Mouse (Mus musculus): Measurements from ENCODE around the gene Cdc42.
A peak's percentile ranks its signal among the peaks of the same experiment; 100 is the strongest.

Gene Cdc42

DNA sequence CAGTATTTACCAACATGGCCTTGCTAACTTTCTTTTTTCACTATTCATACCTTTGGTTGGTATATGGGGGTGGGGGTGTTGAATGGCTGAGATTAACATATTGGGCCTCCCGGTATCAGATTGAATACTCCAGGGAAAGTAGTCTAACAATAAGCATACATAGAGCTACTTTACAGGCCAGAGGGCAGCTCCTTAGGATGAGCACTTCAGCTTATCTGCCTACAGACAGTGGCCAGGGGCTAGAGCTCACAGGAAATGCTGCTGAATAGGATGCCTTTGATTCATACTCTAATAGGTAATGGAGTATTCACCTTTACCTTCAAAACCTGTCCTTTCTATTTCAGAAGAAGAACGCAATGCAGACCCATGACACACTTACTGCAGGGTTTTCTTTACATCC is 42.5 kb downstream of the Cdc42 start:
- no peak for DNase-seq (ENCODE audit: low spot score)

DNA sequence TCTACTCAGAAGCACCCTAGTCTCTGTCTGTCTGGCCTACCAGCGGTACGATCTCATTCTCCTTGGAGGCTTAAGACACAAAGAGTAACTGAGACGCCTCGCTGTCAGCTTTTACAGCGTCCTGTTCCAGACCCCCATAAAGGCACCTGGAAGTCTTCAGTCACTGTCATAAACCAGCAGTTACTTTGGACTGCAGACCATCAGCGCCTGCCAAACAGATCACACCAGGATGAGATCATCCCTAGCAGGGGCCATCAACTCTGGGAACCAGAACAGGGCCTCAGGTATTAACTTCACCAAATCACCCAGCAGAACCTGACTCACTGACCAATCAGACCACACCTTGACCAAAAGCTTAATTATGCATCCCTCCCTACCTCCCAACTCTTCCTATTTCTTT is 43.0 kb downstream of the Cdc42 start:
- no peak for DNase-seq (ENCODE audit: low spot score)

DNA sequence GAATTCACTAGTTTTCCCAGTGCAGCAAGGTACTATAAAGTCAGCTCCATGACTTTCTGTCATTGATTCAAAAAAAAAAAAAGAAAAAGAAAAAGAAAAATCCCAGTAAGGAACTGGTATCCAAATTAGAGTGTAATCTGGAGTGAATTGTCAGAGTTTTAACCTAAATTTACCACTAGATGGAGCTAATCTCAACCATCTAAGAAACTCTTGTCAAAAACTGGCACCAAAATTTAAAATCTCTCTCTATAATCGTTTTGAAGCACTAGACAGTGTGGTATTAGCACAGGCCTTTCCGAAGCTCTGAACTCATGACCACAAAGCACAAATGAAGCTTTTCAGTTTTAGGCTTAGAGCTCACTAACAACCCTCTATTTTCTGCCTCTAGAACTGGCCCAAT is 44.0 kb downstream of the Cdc42 start:
- DNase-seq (ENCODE audit: low spot score) = no peak

DNA sequence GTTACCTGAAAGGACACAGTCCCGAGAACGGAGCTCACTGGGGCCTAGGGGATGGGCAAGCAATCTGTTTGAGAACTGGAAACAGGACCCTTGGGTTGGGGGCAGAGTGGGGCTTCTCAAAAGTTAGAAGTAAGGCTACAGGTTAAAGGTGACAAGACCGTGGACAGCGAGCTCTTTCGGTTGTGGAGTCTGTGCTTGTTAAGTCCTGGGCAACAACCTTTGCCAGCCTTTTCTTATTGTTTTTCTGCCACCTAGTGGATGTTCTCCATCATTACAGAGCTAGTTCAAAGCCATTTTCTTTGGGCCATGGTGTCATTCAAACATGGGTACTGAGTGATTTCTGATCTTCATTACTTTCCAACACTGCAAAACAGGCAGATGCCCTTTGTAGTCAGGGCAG is 49.1 kb downstream of the Cdc42 start:
- no peak for DNase-seq (ENCODE audit: low spot score)

DNA sequence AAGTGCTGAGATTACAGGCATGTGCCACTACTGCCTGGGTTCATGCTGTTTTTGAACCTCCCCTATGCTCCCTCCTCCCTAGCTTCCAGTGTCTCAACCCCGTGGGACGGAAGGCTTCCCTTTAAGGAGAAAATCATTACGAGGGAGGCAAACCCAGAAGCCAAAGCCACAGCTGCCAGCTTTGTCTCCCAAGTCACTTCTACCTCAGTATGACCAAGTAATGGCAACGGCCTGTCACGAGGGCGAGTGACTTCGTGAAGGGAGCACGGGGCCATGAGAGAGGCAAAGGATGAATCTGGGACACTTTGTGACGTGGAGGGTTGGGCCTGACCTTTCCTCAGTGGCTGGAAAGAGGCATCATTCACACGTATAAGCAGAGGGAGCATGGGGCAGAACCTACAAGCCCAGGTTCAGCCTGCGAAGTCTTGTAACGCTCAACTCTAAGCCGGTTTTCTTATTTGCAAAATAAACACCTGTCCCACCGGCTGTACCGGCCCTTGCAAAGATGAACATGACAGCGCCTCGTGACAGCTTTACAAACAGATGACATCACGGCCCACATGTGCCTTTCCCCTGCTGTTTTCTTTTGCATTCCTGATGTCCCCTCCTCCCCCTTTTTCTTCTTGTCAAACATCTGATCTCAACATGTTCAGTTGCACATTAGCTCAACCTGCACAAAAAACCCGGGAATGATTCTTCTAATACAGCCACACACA is 50.4 kb downstream of the Cdc42 start:
- DNase-seq (ENCODE audit: low spot score) = peak; percentile 53

DNA sequence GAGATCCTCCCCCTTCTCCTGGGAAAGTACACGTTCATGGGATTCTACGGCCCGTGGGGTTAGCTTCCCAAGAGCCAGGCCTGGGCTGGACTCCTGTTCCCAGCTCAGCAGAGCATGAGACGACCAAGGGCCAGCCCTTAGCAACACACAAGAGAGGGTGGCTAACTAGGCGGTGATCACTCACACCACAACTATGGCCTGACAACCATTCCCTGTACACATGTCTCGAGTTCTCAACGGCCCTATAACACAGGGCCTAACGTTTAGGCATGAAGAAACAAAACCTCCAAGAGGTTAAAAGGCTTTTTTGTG is 51.0 kb downstream of the Cdc42 start:
- no peak for DNase-seq (ENCODE audit: low spot score)

DNA sequence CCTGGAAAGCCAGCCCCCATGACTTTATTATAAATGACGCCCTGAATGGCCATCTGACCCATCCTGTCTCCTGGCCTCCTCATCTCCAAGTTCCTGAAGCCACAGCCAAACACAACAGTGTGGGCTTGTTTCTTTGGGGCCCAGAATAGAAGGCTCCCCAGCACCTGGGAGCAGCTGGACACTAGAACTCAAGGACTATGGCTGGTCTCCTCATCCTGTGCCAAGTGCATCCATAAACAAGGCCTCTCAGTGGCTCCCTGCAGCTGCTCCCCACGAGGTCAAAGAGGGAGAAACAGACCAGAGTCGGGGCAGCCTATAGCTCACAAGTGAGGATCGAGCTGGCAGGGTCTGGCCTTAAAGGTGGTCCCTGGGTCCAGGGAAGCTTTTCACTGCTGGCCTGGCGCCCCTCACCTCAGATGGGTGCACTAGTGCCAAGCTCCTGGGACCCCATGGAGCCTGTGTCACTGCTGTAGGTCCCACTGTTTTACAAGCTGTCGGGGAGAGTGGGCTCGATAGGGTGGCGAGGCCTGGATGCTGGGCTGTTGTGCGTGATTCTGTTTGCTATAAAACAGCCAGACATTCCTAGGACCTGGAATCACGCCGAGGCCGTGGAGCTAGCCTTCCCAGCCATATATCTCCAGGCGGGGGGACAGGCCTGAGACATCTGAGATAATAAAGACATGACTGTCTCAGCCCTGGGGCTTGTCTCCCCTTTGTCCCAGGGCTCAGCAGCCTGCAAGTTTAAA is 51.5 kb downstream of the Cdc42 start:
- DNase-seq (ENCODE audit: low spot score) = no peak

DNA sequence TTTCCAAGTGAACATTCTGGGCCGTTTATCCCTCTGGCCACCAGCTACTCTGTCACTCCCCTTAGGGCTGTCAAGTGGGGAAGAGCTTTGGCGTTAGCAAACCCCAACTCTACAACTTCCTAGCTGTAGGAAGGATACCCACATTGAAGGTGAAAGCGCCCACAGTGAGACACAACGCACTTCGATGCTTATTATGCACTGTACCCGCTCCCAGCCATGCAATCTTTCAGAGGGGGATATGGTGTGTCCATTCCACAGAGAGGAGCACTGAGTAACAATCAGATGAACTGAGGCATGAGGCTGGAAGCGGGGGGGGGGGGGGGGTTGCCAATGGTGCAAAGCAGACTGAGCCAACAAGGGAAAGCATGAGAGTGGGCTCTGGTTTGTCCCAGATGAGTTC is 52.5 kb downstream of the Cdc42 start:
- DNase-seq (ENCODE audit: low spot score) = no peak

DNA sequence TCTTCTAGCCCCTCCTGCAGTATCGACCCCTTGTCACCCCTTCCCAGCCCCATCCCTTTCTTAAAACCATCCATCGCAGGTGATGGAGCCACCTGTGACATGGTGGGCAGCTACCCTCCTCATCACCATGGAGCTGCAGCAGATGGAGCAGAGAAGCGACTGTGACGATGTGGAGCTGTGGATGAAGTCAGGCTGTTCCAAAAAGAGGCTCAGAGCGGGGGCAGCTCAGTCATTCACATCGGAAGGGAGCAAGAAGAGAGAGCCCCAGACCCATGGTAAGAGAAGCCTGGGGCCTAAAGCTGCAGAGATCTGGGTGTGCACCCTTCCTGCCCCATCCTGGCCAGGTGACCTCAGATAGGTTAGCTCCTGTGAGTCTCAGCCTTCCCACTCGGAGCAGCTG is 53.4 kb downstream of the Cdc42 start:
- DNase-seq (ENCODE audit: low spot score) = no peak

DNA sequence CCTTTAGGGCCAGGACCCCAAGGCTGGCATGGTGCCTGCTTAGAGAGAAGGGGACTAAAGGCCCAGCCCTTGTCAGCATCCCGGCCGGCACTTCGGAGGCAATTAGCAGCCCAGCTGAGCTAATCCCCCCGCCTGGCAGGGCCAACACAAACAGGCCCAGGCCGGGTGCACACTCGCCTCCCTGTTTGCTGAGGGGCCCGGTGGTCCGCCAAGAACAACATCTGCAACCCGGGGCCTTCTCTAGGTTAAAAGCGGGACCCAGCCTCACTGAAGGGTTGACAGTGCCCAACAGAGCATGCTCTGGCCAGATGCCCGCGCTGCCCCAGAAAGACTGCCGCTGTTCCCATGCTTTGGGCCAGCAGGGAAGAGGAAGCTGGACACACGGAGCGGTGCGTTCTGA is 55.9 kb downstream of the Cdc42 start:
- no peak for DNase-seq (ENCODE audit: low spot score)

DNA sequence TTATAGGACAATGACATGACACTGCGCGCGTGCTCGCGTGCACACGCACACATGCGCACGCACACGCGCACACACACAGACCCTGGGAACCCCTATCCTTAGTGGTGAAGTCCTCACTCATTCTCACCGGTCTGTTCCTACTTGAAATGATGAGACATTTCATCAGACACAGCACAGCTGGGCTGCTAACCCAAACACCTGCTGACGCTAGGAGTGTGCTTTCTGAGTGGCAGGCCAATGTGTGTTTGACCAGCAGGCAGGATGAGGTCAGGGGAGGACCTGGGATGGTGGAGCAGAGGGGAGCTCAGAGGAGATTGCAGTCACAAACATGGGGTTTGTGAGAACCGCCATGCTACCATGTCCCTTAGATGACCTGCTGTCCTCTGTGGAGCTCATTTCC is 57.3 kb downstream of the Cdc42 start:
- no peak for DNase-seq (ENCODE audit: low spot score)

DNA sequence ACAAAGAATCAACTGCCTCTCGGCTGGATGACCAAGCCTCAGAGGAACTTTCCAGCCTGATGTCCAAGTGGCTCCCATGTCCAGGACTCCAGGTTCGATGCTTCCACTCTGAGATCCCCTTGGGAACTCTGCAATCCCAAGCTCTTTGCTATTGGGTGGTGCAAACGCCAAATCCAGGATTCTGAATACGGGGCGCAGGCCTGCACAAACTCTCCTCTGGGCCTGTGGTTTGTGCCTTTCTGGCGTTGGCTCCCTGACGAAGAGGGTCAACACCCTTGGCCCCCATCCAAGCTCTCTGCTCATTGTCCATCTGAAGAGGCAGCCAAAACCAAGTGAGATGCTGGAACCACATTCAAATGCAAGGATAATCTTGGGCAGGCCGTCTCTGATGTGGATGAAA is 59.1 kb downstream of the Cdc42 start:
- DNase-seq (ENCODE audit: low spot score) = no peak

DNA sequence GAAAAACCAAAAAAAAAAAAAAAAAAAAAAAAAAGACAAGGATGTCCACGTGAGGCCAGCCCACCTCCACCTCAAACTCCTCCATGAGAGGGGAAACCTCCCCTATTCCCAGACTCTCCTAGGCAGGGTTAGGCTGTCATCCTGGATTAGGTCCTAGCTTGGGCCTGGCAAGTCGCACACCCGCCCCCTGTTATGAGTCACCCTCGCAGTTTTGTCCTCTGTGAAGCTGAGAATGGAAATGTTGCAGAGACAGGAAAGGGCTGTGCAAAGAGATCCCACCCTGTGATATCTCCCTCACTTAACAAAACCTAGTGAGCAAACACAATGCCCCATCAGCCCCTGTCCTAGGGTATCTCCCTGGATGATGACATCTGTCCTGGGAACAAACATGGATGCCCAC is 59.9 kb downstream of the Cdc42 start:
- DNase-seq (ENCODE audit: low spot score) = no peak

DNA sequence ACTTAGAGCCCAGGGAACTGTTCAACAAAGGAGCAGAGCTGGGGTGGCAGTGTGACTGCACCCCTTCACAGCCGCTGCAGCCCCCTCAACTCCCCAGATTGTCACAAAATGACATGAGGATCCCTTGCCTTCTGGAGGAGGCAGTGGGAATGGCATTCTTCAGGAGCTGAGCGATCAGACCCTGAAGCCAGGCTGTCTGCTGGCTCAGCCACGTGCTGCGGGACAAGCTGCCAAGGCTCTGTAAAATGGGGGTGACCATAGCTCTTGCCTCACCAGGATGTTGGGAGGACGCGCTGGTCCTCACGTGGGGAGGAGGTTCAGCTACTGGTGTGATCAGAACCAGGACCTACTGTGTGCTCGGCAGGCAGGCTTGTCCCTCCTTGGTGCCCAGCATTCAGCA is 62.6 kb downstream of the Cdc42 start:
- DNase-seq (ENCODE audit: low spot score) = no peak

DNA sequence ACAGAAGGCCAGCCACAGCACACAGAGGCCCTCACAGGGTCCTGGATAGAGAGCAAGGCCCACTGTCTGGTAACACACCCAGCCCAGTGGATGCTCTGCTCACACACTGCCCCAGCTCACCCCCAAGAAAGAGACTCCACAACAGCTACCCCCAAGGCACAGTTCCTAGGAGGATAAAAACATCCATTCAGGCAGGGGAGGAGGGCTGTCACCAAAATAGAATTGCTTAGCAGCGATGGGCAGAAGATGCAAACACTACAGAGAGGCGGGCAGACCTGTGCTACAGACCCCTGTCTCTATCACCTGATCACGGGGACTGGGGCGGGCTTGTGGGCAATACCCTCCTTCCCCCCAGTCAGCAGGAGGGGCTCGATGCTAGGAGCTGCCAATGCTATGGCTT is 63.0 kb downstream of the Cdc42 start:
- no peak for DNase-seq (ENCODE audit: low spot score)

DNA sequence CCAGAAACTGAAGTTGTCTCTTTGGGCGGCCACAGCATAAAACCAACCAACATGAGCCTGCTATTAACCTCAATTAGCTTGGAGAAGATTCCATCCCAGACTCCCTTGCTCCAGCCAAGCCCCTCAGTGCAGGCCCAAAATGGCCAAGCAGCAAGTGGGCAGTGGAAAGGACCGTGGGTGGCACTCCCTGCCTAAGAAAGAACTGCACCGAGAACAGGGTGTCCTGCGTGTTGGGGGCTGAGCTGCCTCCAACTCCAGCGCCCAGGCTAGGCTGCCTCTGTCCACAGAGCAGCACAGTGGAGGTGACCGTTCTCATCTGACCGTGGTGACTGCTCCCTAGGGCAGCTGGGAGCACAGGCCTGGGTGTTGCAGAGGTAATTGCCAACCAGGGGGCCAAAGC is 63.5 kb downstream of the Cdc42 start:
- DNase-seq (ENCODE audit: low spot score) = no peak

DNA sequence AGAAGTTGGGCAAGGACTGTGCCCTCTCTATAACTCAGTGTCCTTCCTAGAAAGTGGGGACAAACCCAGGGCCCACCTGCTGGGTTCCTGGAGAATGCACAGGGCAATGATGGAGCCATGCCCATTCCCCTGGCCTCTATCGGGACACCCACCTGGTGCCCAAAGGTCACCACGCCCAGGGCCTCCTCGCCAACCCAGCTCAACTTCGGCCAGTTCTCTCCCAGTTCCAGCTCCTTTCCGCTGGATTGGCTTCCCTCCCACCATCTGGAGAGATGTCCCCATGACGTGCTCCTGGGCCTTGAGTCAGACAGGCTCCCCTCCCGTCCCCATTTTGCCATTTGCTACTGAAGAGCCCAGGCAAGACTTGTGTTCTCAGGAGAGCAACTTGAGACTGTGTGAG is 64.9 kb downstream of the Cdc42 start:
- DNase-seq (ENCODE audit: low spot score) = no peak

DNA sequence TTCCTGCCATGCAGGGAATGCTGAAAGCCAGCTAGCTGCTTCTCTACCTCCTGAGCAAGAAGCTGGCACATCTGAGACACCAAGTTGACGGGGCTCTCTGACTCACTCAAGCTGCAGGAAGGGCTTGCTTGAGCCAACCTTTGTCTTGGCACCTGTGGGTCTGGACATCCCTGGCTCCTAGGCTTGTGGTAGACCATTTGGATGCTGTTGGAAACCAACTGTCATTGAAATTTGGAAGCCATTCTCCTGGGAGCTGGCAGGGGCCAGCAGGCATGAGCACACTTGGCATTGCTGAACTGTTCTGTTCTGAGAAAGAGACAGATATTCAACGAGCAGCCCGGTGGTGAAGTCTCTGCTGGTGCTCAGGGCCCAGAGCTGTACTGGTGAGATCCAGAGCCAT is 67.3 kb downstream of the Cdc42 start:
- no peak for DNase-seq (ENCODE audit: low spot score)

DNA sequence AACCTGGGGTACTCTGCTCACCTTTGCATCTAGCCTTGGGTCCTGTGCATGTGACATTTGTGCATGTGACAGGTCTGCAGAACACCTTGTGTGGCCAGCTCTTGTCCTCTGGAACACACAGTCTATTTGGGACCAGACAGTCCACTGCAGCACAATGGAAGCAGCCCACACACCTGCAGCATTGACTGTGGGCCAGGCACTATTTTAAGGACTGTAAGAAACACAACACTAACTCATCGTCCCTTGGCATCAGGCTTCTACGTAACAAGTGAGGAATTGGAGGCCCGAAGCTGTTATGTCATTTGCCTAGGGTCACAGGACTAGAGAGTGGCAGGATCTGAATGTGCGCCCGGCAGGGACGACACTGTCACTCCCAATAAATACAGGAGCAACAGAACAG is 67.8 kb downstream of the Cdc42 start:
- no peak for DNase-seq (ENCODE audit: low spot score)

DNA sequence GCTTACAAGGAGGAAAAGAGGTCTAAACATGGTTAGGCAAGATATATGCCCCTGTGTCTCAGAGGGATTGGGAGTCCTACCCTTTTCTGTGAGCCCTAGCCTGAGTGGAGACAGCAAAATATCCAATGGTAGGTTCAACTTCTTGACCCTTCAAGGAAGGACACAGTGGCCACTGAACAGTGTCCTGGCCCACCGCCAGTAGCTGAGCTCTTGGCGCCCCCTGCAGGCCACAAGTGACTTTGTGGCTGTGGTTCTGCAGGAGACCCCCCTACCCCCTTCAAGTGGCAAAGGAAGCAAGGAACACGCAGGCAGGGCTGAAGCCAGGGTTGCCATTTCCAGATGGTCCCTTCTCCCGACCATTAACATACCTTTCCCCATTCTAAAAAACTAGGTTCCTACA is 69.7 kb downstream of the Cdc42 start:
- peak; percentile 60 for DNase-seq (ENCODE audit: low spot score)

DNA sequence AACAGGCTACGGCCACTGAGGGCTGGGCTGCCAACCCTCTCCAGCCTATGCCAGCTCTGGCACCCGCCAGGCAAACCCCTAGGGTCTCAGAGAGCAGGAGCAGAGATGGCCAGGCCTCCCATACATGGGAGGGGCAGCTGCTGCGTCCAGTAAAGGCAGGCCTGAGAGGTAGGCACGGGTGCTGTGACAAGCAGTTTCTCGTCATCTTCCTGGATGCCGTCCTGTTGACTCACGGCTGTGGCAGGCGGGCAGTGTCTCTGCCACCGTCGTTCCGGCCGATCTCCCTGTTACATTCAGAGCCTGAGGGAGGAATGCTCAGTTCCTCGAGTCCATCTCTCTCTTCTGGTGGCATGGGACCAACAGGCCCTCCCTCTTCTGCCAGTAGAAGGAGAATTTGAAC is 70.3 kb downstream of the Cdc42 start:
- DNase-seq (ENCODE audit: low spot score) = peak; percentile 78

DNA sequence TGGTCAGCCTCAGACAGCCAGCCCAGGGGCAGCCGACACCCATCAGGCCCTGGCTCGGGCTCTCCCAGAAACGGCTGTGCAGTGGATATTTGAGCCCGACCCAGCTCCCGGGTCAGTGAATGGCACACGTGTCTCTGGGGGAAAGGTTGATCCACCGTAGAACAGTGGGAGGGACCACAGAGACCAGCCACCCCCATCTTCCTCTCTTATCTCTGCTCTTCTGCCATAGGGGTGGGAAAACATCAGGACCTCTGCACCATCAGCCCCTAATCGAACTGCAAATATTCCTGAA is 70.9 kb downstream of the Cdc42 start:
- no peak for DNase-seq (ENCODE audit: low spot score)

DNA sequence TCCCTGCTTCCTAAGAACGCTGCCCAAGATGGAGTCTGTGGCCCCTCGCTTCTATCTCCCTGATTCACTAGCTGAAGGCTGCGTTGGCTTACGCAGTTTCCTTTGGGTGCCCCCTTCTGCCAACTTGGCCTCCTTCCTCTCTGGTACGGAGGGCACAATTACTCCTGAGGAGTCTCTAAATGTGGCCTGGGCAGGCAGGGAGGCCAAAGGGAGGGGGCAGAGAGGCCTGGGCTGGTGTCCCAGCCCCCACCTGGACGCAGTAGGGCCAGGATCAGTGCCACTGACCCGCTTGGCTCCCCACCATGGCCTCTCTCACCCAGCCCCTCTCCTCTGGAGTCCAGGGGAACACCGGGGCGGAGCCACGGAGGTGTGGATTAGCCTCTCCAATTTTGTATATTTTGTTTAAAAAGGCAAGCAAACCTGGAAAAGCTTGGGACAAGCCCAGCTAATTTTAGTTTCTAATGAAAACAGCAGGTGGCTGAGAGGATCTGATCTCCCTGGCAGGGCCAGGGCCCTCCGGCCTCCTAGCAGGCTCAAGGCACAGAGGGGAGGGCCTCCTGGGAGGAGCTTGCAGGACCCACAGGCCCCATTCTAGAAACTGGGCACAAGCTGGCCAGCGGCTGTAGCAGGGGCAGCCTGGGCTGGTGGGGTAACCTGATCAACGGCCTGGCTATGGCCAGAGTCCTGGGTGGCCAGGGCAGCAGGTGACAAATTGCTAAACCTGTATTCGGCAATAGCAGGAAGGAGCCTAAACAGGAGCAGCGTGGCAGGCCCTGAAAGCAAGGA is 71.5 kb downstream of the Cdc42 start:
- DNase-seq (ENCODE audit: low spot score) = no peak

DNA sequence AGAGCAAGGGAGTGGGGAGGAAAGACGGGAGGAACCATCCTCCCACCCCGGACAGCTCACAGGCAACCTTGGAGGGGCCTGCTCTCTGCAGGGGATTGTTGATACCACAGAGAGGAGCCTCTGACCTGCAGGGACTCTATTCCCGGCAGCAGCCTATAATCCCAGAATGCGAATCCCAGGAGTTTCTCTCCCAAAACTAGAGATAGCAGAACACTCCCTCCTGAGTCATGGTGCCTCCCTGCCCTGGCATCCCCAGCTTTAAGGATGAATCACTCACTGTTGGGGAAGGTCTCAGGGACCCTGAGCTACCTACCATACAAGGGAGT is 74.2 kb downstream of the Cdc42 start:
- DNase-seq (ENCODE audit: low spot score) = no peak

All from urinary bladder, postnatal 14 days (tissue).